Mouse (Mus musculus): ENCODE measurements around the gene Asic5.

- TF ChIP-seq CTCF (IDR thresholded peaks at IDR 0.05; ENCODE audit: low read depth) (no peak), EP300 (IDR thresholded peaks at IDR 0.05; ENCODE audit: low read depth) (no peak)
These were observed 5.5 kb downstream of the Asic5 start for GRCm38 (mm10) chr3:81987628-81988027.
